14 mouse cellular contexts compared by ENCODE assay signal in the genomic region with DNA sequence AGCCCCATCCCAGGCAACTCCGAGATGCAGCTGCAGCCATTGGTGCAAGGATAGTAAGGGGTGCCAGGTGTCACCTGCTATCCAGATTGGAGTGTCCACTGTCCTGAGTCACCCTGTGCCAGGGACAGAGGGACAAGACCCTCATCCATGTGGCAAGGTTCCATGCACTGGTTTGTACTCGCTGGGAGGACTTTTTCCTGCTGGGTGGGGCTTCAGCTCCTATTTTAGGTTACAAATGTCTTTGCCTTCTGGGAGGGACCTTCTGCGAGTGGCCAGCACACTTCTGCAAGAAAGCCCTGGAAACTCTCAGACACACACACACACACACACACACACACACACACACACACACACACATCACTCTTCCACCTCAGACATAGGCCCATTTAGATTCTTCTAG. TPM values are rescaled to one million over a fixed set of nuclear protein-coding genes. Genes with fewer than 3 reads are reported as not detected.
DNase-seq lines count a peak whose midpoint lies in the region; ATAC-seq lines count a peak whose summit lies in the region.
"Had no signal": no experiment of that assay in that cellular context is flagged by ENCODE, and none has a peak within 500 bp of the region (broad histone marks: within the 10 kb centered on the region; RNA-seq: fewer than 3 reads in every experiment).

No protein-coding gene starts in this region.

- no peaks in the 10 kb centered on the region for H3K36me3 ChIP-seq in heart, embryonic 10.5 days
- H3K36me3 ChIP-seq in heart, embryonic 12.5 days = no peaks in the 10 kb centered on the region
- H3K36me3 ChIP-seq in megakaryocyte, embryonic 14.5 days (replicated peaks; ENCODE audit: low read length) = peaks cover 51% of the 10 kb centered on the region
- peaks cover 3% of the 10 kb centered on the region; the same call in 1 of the 2 replicates for H3K36me3 ChIP-seq in limb, embryonic 10.5 days

- no peak overlapping the region for H3K4me2 ChIP-seq in heart, embryonic 12.5 days

- H3K4me1 ChIP-seq in heart, embryonic 10.5 days = peaks cover 54% of the 10 kb centered on the region
- peaks cover 44% of the 10 kb centered on the region for H3K4me1 ChIP-seq in heart, embryonic 12.5 days (replicated peaks)
- peaks cover 98% of the 10 kb centered on the region for H3K4me1 ChIP-seq in megakaryocyte, embryonic 14.5 days
- peaks cover 41% of the 10 kb centered on the region for H3K4me1 ChIP-seq in limb, embryonic 10.5 days

- 51% methylated on average over 3 of the region's 3 CpGs for WGBS in heart, embryonic 10.5 days
- WGBS in heart, embryonic 12.5 days = 43% methylated on average over 3 of the region's 3 CpGs
- 77% methylated on average over 3 of the region's 3 CpGs for WGBS in limb, embryonic 10.5 days

- no peaks in the 10 kb centered on the region for H3K9me3 ChIP-seq in heart, embryonic 10.5 days
- H3K9me3 ChIP-seq in heart, embryonic 12.5 days (replicated peaks) = no peaks in the 10 kb centered on the region
- H3K9me3 ChIP-seq in megakaryocyte, embryonic 14.5 days = no peaks in the 10 kb centered on the region
- no peaks in the 10 kb centered on the region for H3K9me3 ChIP-seq in limb, embryonic 10.5 days (replicated peaks)

- H3K9ac ChIP-seq in heart, embryonic 12.5 days = no peak overlapping the region

- no peak for DNase-seq in heart, embryonic 10.5 days (ENCODE audit: low spot score)
- no peak for DNase-seq in limb, embryonic 10.5 days (ENCODE audit: low spot score)
- no peak for DNase-seq in layer of hippocampus, postnatal 36 days
- DNase-seq in layer of hippocampus, adult 9-10 months (ENCODE audit: low spot score) = no peak
- DNase-seq: adrenal gland, postnatal 14 days; cerebellum, adult 9-11 months had no signal

- peak overlapping the region; percentile 48; the same call in 1 of the 2 replicates for H3K27ac ChIP-seq in heart, embryonic 10.5 days
- no peak overlapping the region for H3K27ac ChIP-seq in heart, embryonic 12.5 days (ENCODE audit: poor library complexity, severe bottlenecking)
- peak overlapping the region; percentile 71 for H3K27ac ChIP-seq in limb, embryonic 10.5 days
- H3K27ac ChIP-seq: left cerebral cortex, adult 2 months had no signal

- no peak for ATAC-seq in heart, embryonic 12.5 days (ENCODE audit: insufficient number of reproducible peaks, low FRiP score)
- no peak for ATAC-seq in megakaryocyte, adult 5-6 weeks (ENCODE audit: poor library complexity, severe bottlenecking)
- 0 out of 2 replicates have a peak, but pooled peaks have one; percentile 3 for ATAC-seq in monocyte, adult 5-6 weeks (replicated peaks; ENCODE audit: insufficient number of reproducible peaks, low FRiP score, low TSS enrichment, poor library complexity, severe bottlenecking)
- ATAC-seq: CD4-positive, CD25-positive, alpha-beta regulatory T cell, adult 4 months; Patski had no signal

- H3K4me3 ChIP-seq in heart, embryonic 10.5 days = no peak overlapping the region
- no peak overlapping the region for H3K4me3 ChIP-seq in heart, embryonic 12.5 days
- peak overlapping the region; percentile 90 for H3K4me3 ChIP-seq in megakaryocyte, embryonic 14.5 days (replicated peaks)
- no peak overlapping the region for H3K4me3 ChIP-seq in limb, embryonic 10.5 days
- H3K4me3 ChIP-seq: left cerebral cortex, adult 2 months had no signal

- H3K27me3 ChIP-seq in heart, embryonic 10.5 days (ENCODE audit: insufficient read depth, poor library complexity, severe bottlenecking) = peaks cover 32% of the 10 kb centered on the region
- peaks cover 8% of the 10 kb centered on the region for H3K27me3 ChIP-seq in heart, embryonic 12.5 days (replicated peaks)
- no peaks in the 10 kb centered on the region for H3K27me3 ChIP-seq in megakaryocyte, embryonic 14.5 days (replicated peaks)
- no peaks in the 10 kb centered on the region for H3K27me3 ChIP-seq in limb, embryonic 10.5 days (ENCODE audit: low read depth, poor library complexity, severe bottlenecking)
- H3K27me3 ChIP-seq: Patski had no signal

RNA-seq across cellular contexts. Expression of gene C130050O18Rik, which starts 0.9 kb away (rescaled TPM):
- 0.28 and 0.45 TPM in 2 replicates for polyA plus RNA-seq in heart, embryonic 10.5 days (2016; fragmentation: Nextera tagmentation; extraction: Ambion mirVana)
- polyA plus RNA-seq in heart, embryonic 12.5 days (2016; fragmentation: Nextera tagmentation; extraction: Ambion mirVana) = 0.10 and 0.36 TPM in 2 replicates
- 1.8 TPM in 1 of 2 replicates, not detected in the other for polyA plus RNA-seq in megakaryocyte, embryonic 14.5 days (2012; ENCODE audit: insufficient read depth, low replicate concordance)
- total RNA-seq in megakaryocyte, adult 5-6 weeks (2015) = 18.3 and 19.9 TPM in 2 replicates
- total RNA-seq in megakaryocyte, adult 5-6 weeks (2017) = 16.6 and 19.7 TPM in 2 replicates
- polyA plus RNA-seq in limb, embryonic 10.5 days (2016; fragmentation: Nextera tagmentation; extraction: Ambion mirVana) = 0.16 and 0.56 TPM in 2 replicates
- total RNA-seq in monocyte, adult 5-6 weeks (2017) = 28.4 to 51.7 TPM (median 32.7 TPM) in 3 replicates
- total RNA-seq in layer of hippocampus, postnatal 36 days (2021) = under 1 TPM in 1 of 2 experiments, not detected in 1; 0.20 TPM
- polyA plus RNA-seq: CD4-positive, CD25-positive, alpha-beta regulatory T cell, adult 4 months had no signal

RNA-seq across cellular contexts. Expression of gene Gper1, which starts 17.0 kb away (rescaled TPM):
- polyA plus RNA-seq in heart, embryonic 10.5 days (2016; fragmentation: Nextera tagmentation; extraction: Ambion mirVana) = 0.26 and 0.36 TPM in 2 replicates
- polyA plus RNA-seq in heart, embryonic 12.5 days (2016; fragmentation: Nextera tagmentation; extraction: Ambion mirVana) = 0.79 and 0.96 TPM in 2 replicates
- not detected in 2 replicates for polyA plus RNA-seq in megakaryocyte, embryonic 14.5 days (2012; ENCODE audit: insufficient read depth, low replicate concordance)
- total RNA-seq in megakaryocyte, adult 5-6 weeks (2015) = 0.07 TPM in 1 of 2 replicates, not detected in the other
- total RNA-seq in megakaryocyte, adult 5-6 weeks (2017) = 0.22 TPM in 1 of 2 replicates, not detected in the other
- polyA plus RNA-seq in limb, embryonic 10.5 days (2016; fragmentation: Nextera tagmentation; extraction: Ambion mirVana) = 0.19 and 0.39 TPM in 2 replicates
- total RNA-seq in monocyte, adult 5-6 weeks (2017) = 0.53 to 1.3 TPM in 2 of 3 replicates, not detected in the other
- 1 to 10 TPM; 2.5 to 2.7 TPM for total RNA-seq in layer of hippocampus, postnatal 36 days (2021)
- polyA plus RNA-seq: CD4-positive, CD25-positive, alpha-beta regulatory T cell, adult 4 months had no signal

RNA-seq across cellular contexts. Expression of gene Gpr146, which starts 28.5 kb away (rescaled TPM):
- polyA plus RNA-seq in heart, embryonic 10.5 days (2016; fragmentation: Nextera tagmentation; extraction: Ambion mirVana) = 5.6 and 5.7 TPM in 2 replicates
- polyA plus RNA-seq in heart, embryonic 12.5 days (2016; fragmentation: Nextera tagmentation; extraction: Ambion mirVana) = 8.2 and 8.5 TPM in 2 replicates
- 54.8 and 69.9 TPM in 2 replicates for polyA plus RNA-seq in megakaryocyte, embryonic 14.5 days (2012; ENCODE audit: insufficient read depth, low replicate concordance)
- 9.8 and 13.1 TPM in 2 replicates for total RNA-seq in megakaryocyte, adult 5-6 weeks (2015)
- total RNA-seq in megakaryocyte, adult 5-6 weeks (2017) = 9.6 and 14.8 TPM in 2 replicates
- 2.2 and 2.3 TPM in 2 replicates for polyA plus RNA-seq in limb, embryonic 10.5 days (2016; fragmentation: Nextera tagmentation; extraction: Ambion mirVana)
- total RNA-seq in monocyte, adult 5-6 weeks (2017) = 6.9 to 10.8 TPM (median 9.8 TPM) in 3 replicates
- total RNA-seq in layer of hippocampus, postnatal 36 days (2021) = 10 to 100 TPM; 11.0 to 13.1 TPM

RNA-seq across cellular contexts. Expression of gene Cyp2w1, which starts 53.5 kb away (rescaled TPM):
- polyA plus RNA-seq in heart, embryonic 10.5 days (2016; fragmentation: Nextera tagmentation; extraction: Ambion mirVana) = not detected in 2 replicates
- polyA plus RNA-seq in heart, embryonic 12.5 days (2016; fragmentation: Nextera tagmentation; extraction: Ambion mirVana) = not detected in 2 replicates
- polyA plus RNA-seq in megakaryocyte, embryonic 14.5 days (2012; ENCODE audit: insufficient read depth, low replicate concordance) = not detected in 2 replicates
- not detected in 2 replicates for total RNA-seq in megakaryocyte, adult 5-6 weeks (2015)
- not detected in 2 replicates for total RNA-seq in megakaryocyte, adult 5-6 weeks (2017)
- polyA plus RNA-seq in limb, embryonic 10.5 days (2016; fragmentation: Nextera tagmentation; extraction: Ambion mirVana) = not detected in 2 replicates
- total RNA-seq in monocyte, adult 5-6 weeks (2017) = not detected in 3 replicates
- total RNA-seq in layer of hippocampus, postnatal 36 days (2021) = not detected
- total RNA-seq: adrenal gland, postnatal 14 days; left cerebral cortex, adult 2 months; neutrophil, adult 5-6 weeks had no signal
- polyA plus RNA-seq: CD4-positive, CD25-positive, alpha-beta regulatory T cell, adult 4 months; Patski had no signal

RNA-seq across cellular contexts. Expression of gene 3110082I17Rik, which starts 54.4 kb away (rescaled TPM):
- polyA plus RNA-seq in heart, embryonic 10.5 days (2016; fragmentation: Nextera tagmentation; extraction: Ambion mirVana) = 29.2 and 40.9 TPM in 2 replicates
- 21.3 and 21.6 TPM in 2 replicates for polyA plus RNA-seq in heart, embryonic 12.5 days (2016; fragmentation: Nextera tagmentation; extraction: Ambion mirVana)
- polyA plus RNA-seq in megakaryocyte, embryonic 14.5 days (2012; ENCODE audit: insufficient read depth, low replicate concordance) = 23.2 and 41.2 TPM in 2 replicates
- total RNA-seq in megakaryocyte, adult 5-6 weeks (2015) = 12.4 and 15.8 TPM in 2 replicates
- total RNA-seq in megakaryocyte, adult 5-6 weeks (2017) = 10.8 and 11.4 TPM in 2 replicates
- 51.6 and 60.2 TPM in 2 replicates for polyA plus RNA-seq in limb, embryonic 10.5 days (2016; fragmentation: Nextera tagmentation; extraction: Ambion mirVana)
- 16.2 to 45.2 TPM (median 35.8 TPM) in 3 replicates for total RNA-seq in monocyte, adult 5-6 weeks (2017)
- total RNA-seq in layer of hippocampus, postnatal 36 days (2021) = 10 to 100 TPM; 15.2 to 15.7 TPM
